Mouse (Mus musculus) G1E (cell line): ENCODE measurements around the gene Klre1. TPM values are rescaled to one million over a fixed set of nuclear protein-coding genes. Genes with fewer than 3 reads are reported as not detected.

Experiments used
- ATAC-seq: 2 replicates; pipeline ENCODE4 v1.8.0; 2016; ENCODE audit warnings: mild to moderate bottlenecking; ENCODE audit not compliant: insufficient number of reproducible peaks, poor library complexity, low FRiP score, severe bottlenecking; ENCODE audit errors: extremely low read depth
- DNase-seq: peaks from one replicate; pipeline ENCODE4 v3.0.0; 2012; ENCODE audit warnings: low spot score
- H3K27me3 ChIP-seq: 2 replicates; pipeline ENCODE4 v1.6.1; 2012; ENCODE audit warnings: mild to moderate bottlenecking, low read length, inconsistent platforms; ENCODE audit not compliant: insufficient read depth
- H3K36me3 ChIP-seq: replicated peaks from 2 replicates; pipeline ENCODE3; 2012; ENCODE audit warnings: mild to moderate bottlenecking, inconsistent platforms
- H3K4me1 ChIP-seq: 2 replicates; pipeline ENCODE4 v1.6.1; 2012; ENCODE audit warnings: low read depth, low read length, inconsistent platforms, mixed read lengths; ENCODE audit not compliant: insufficient read depth
- H3K4me3 ChIP-seq: 2 replicates; pipeline ENCODE4 v1.5.1; 2012; ENCODE audit warnings: low read depth, mild to moderate bottlenecking, inconsistent platforms, low read length, moderate library complexity, mixed read lengths
- H3K9me3 ChIP-seq: replicated peaks from 2 replicates; pipeline ENCODE4 v1.6.1; 2012; ENCODE audit warnings: inconsistent platforms
- CTCF ChIP-seq: IDR thresholded peaks from 2 replicates; pipeline ENCODE4 v1.5.1; 2012; ENCODE audit warnings: low read depth, low read length, inconsistent platforms, mixed read lengths
- GATA1 ChIP-seq: IDR thresholded peaks from 2 replicates; pipeline ENCODE4 v1.6.1; 2012; ENCODE audit warnings: borderline replicate concordance, low read length, inconsistent platforms, mixed read lengths
- GATA2 ChIP-seq: IDR thresholded peaks from 2 replicates; pipeline ENCODE4 v1.6.1; 2012; ENCODE audit warnings: low read depth, low read length, inconsistent platforms, borderline replicate concordance
- POLR2AphosphoS5 ChIP-seq: IDR thresholded peaks from 2 replicates; pipeline ENCODE4 v1.6.1; 2012; ENCODE audit warnings: low read depth, low read length, inconsistent platforms; ENCODE audit not compliant: insufficient replicate concordance
- TAL1 ChIP-seq: conservative IDR thresholded peaks from 2 replicates; pipeline ENCODE4 v1.6.1; 2012; ENCODE audit warnings: low read depth, low read length, inconsistent platforms, mixed read lengths
- polyA plus RNA-seq: library from polyadenylated mRNA; stranded (reverse); fragments of >175 nt; gene quantifications from 2 replicates; pipeline ENCODE4 v1.2.3, GENCODE M21; 2012
- total RNA-seq, 2 experiments: library from RNA; stranded (forward) in 1 of 2; stranded (reverse) in 1 of 2; fragments of 200-1000 nt in 1 of 2; fragments of >200 nt in 1 of 2; fragmentation: Nextera tagmentation in 1 of 2; gene quantifications; 2 replicates each; pipeline ENCODE4 v1.2.3; 2014 to 2017

Gene Klre1
- total and polyA plus RNA-seq, 3 experiments, result 0.16 TPM; not detected in 2

DNA sequence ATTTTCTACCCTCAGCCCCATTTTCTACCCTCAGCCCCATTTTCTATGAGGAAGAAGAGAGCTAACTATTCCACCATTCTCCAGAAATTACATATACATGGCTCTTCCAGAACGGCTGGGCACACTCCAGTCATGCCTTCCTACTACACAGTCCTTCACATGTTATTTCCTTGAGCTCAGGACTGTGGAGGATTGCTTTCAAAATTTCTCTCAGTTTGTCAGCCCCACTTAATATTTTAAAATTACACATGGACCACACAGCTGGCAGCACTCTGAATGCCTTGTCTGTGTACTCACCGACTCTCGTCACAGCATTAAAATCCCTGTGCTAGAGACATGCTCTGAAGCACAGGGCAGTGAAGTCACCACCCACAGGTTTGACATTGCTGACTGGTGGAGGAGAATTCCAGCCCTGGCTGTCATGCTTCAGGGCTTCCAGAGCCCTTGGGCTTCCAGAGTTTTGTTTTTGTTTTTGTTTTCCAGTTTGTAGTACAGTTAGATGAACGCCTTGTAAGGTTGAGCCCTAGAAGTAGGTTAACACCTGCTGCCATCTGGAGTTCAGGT lies 43.0 kb upstream of the Klre1 start:
- H3K4me3 ChIP-seq, result peak overlapping the region; percentile 39; the same call in 1 of the 2 replicates
- peaks cover 48% of the 10 kb centered on the region for H3K36me3 ChIP-seq
- H3K4me1 ChIP-seq, result peaks cover 30% of the 10 kb centered on the region
- ATAC-seq, result no peak
- DNase-seq, result no peak
- TF ChIP-seq GATA2, result no peak
- no peak for TF ChIP-seq TAL1
- no peak for TF ChIP-seq POLR2AphosphoS5
- TF ChIP-seq CTCF, result no peak
- no peak for TF ChIP-seq GATA1
- H3K27me3 ChIP-seq, result no peaks in the 10 kb centered on the region
- no peaks in the 10 kb centered on the region for H3K9me3 ChIP-seq

DNA sequence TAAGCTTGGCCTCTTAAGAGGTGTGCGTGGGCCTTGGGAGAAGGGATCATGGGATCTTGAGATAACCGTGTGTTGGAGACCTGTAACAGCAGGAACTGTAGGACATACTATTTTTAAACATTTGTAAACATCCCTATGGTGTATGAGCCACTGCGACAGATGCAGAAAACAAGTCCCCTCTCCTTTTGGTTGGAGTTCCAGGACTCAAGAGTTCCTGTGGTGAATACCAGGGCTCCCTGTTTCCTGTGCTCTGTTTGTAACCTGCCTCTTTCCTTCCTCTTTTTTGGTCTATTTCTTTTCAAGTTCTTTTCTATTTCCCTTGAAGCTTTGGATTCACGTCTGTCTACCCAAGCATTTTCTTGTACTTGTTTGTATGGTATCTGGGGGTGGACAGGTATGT lies 42.0 kb upstream of the Klre1 start:
- TF ChIP-seq CTCF (no peak), POLR2AphosphoS5 (no peak), GATA1 (no peak), GATA2 (no peak), TAL1 (no peak)
- H3K27me3 ChIP-seq, result no peaks in the 10 kb centered on the region
- H3K9me3 ChIP-seq, result no peaks in the 10 kb centered on the region
- ATAC-seq, result no peak
- H3K4me1 ChIP-seq, result peaks cover 30% of the 10 kb centered on the region
- H3K4me3 ChIP-seq, result no peak overlapping the region
- DNase-seq, result no peak
- H3K36me3 ChIP-seq, result peaks cover 58% of the 10 kb centered on the region

DNA sequence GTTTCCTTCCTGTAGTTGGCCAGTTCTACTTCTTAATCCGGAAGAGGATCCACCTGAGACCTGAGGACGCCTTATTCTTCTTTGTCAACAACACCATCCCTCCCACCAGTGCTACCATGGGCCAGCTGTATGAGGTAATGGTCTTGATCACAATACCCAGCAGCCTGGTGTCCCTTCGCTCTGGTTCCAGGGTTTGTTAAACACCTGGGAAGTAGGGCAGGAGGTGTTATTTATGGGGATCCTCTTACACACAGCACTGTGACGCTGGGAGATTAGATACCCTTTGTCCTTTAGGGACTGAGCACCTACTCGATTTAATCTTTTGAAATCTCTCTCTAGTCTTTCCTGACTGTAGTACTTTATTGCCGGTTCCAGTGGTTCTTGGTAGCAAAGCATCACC lies 39.1 kb upstream of the Klre1 start:
- DNase-seq (no peak), ATAC-seq (no peak)
- H3K27me3 ChIP-seq, result no peaks in the 10 kb centered on the region
- peaks cover 85% of the 10 kb centered on the region for H3K36me3 ChIP-seq
- no peak overlapping the region for H3K4me3 ChIP-seq
- no peaks in the 10 kb centered on the region for H3K9me3 ChIP-seq
- TF ChIP-seq GATA1 (no peak), POLR2AphosphoS5 (no peak), TAL1 (no peak), CTCF (no peak), GATA2 (no peak)
- peaks cover 22% of the 10 kb centered on the region for H3K4me1 ChIP-seq

DNA sequence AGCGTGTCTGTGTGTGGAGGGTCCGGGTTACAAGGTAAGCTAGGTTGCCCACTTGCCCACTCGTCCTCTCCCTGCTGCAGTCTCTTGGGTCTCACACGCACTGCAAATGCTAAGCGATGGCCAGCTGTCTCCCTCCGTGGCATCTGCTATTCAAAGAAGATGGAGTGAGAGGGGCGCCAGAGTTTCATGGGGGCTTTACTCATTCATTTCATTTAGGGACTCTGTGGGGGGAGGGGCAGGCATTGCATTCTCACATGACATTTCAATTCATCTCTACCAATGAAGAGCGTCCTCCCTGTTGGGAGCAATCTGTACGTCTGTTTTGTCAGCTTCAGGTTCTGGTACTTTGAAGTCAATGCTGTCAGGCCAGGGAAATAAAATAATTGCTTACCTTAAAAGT lies 35.8 kb upstream of the Klre1 start:
- peaks cover 8% of the 10 kb centered on the region; the same call in 1 of the 2 replicates for H3K4me1 ChIP-seq
- peaks cover 72% of the 10 kb centered on the region for H3K36me3 ChIP-seq
- H3K27me3 ChIP-seq, result no peaks in the 10 kb centered on the region
- no peak for DNase-seq
- TF ChIP-seq POLR2AphosphoS5 (no peak), GATA2 (no peak), CTCF (no peak), GATA1 (no peak), TAL1 (no peak)
- no peak for ATAC-seq
- no peaks in the 10 kb centered on the region for H3K9me3 ChIP-seq
- no peak overlapping the region for H3K4me3 ChIP-seq

DNA sequence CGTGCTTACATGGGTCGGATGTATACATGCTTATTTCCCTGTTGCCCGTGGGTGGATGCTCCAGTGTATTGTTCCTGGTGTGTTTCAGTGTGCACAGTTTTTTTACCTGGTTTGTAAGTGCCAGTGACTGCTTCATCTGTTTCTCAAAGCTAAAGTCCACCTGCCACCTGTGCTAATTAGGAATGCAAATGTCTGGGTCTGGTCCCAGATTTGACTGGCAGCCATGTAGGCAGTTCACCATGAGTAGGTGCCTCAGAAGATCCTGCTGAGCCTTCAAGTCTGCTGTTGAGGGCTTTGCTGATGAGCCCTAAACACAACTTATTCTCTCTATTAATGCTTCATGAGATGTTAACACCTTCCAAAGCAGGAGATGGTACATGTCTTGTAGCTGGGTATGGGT lies 35.2 kb upstream of the Klre1 start:
- H3K27me3 ChIP-seq, result no peaks in the 10 kb centered on the region
- ATAC-seq, result no peak
- TF ChIP-seq POLR2AphosphoS5 (no peak), GATA2 (no peak), TAL1 (no peak), CTCF (no peak), GATA1 (no peak)
- H3K4me3 ChIP-seq, result no peak overlapping the region
- DNase-seq, result no peak
- peaks cover 66% of the 10 kb centered on the region for H3K36me3 ChIP-seq
- H3K9me3 ChIP-seq, result no peaks in the 10 kb centered on the region
- H3K4me1 ChIP-seq, result peaks cover 5% of the 10 kb centered on the region; the same call in 1 of the 2 replicates

DNA sequence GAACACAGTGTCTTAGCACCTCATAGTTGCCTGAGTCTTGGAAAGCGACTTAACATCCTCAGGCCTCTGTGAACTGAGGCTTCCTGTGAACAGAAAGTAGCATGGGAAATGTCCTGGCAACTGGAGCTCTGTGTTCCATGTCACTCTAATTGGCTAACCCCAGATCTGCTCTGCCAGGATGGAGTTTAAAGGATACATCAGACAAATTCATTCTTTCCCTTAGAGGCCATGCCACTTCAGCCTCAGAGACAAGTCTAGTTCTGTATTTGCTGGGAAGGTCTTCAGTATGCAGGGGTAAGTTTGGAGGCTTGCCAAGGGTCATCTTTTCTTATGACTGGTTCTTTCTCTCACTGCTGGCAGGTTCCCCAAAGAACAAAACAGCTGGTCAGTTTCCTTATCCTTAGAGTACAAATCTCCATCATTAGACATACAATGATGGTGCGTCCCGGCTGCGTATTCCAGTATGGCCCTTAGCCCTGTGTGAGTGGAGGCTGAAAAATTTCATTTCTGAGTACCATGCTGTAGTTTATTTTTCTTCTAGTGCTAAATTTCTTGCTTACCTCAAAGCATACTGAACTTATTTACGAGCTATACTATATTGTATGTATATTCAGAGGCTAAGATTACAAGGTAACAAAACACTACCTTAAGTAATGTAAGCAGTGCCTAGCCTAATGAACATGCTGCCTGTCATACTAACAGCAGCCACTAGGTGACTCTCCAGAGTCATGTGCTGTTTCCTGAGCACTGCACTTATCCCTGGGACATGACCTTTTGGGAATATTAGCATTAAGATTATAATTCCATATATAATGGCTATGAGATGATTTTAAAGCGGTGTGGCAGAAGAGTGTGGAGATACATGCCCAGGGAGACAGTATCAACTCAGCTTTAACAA lies 33.7 kb upstream of the Klre1 start:
- peaks cover 52% of the 10 kb centered on the region for H3K36me3 ChIP-seq
- no peak overlapping the region for H3K4me3 ChIP-seq
- DNase-seq (peak; percentile 16), ATAC-seq (peak; percentile 72)
- TF ChIP-seq POLR2AphosphoS5, result no peak
- peak; percentile 90 for TF ChIP-seq CTCF
- no peaks in the 10 kb centered on the region for H3K27me3 ChIP-seq
- H3K9me3 ChIP-seq, result no peaks in the 10 kb centered on the region
- H3K4me1 ChIP-seq, result peaks cover 4% of the 10 kb centered on the region; the same call in 1 of the 2 replicates
